Comparison of ENCODE assay signal across 27 mouse cellular contexts in genomic region chr6:134846308-134846707, GRCm38 (mm10). TPM values are rescaled to one million over a fixed set of nuclear protein-coding genes. Genes with fewer than 3 reads are reported as not detected.
DNase-seq lines count a peak whose midpoint lies in the region; ATAC-seq and TF ChIP-seq lines count a peak whose summit lies in the region.
"Had no signal": no experiment of that assay in that cellular context is flagged by ENCODE, and none has a peak within 500 bp of the region (broad histone marks: within the 10 kb centered on the region; RNA-seq: fewer than 3 reads in every experiment).

No protein-coding gene starts in this region.

- H3K9me3 ChIP-seq in intestine, embryonic 15.5 days: no peaks in the 10 kb centered on the region
- H3K9me3 ChIP-seq in intestine, postnatal 0 days (ENCODE audit: control insufficient read depth): no peaks in the 10 kb centered on the region
- H3K9me3 ChIP-seq in stomach, embryonic 15.5 days: no peaks in the 10 kb centered on the region
- H3K9me3 ChIP-seq in stomach, postnatal 0 days (ENCODE audit: control insufficient read depth, low read length): no peaks in the 10 kb centered on the region
- H3K9me3 ChIP-seq: embryonic facial prominence, embryonic 12.5 days; heart, embryonic 13.5 days; kidney, embryonic 15.5 days; limb, embryonic 13.5 days; midbrain, embryonic 12.5 days; neural tube, embryonic 13.5 days had no signal

- no peaks in the 10 kb centered on the region for H3K4me1 ChIP-seq in intestine, embryonic 15.5 days (replicated peaks)
- H3K4me1 ChIP-seq in intestine, postnatal 0 days (replicated peaks; ENCODE audit: control insufficient read depth, insufficient read depth, low read length): no peaks in the 10 kb centered on the region
- no peaks in the 10 kb centered on the region for H3K4me1 ChIP-seq in stomach, embryonic 15.5 days
- no peaks in the 10 kb centered on the region for H3K4me1 ChIP-seq in stomach, postnatal 0 days (replicated peaks; ENCODE audit: control insufficient read depth, insufficient read depth)
- H3K4me1 ChIP-seq: embryonic facial prominence, embryonic 12.5 days; heart, embryonic 13.5 days; kidney, embryonic 15.5 days; limb, embryonic 13.5 days; midbrain, embryonic 12.5 days; neural tube, embryonic 13.5 days had no signal

- no peak overlapping the region for H3K9ac ChIP-seq in intestine, embryonic 15.5 days
- no peak overlapping the region for H3K9ac ChIP-seq in intestine, postnatal 0 days (ENCODE audit: low read depth, low read length)
- no peak overlapping the region for H3K9ac ChIP-seq in stomach, embryonic 15.5 days
- no peak overlapping the region for H3K9ac ChIP-seq in stomach, postnatal 0 days (ENCODE audit: low read length)
- H3K9ac ChIP-seq: embryonic facial prominence, embryonic 12.5 days; heart, embryonic 13.5 days; kidney, embryonic 15.5 days; limb, embryonic 13.5 days; midbrain, embryonic 12.5 days; neural tube, embryonic 13.5 days had no signal

- 83% methylated on average over 6 of the region's 6 CpGs for WGBS in intestine, embryonic 15.5 days
- WGBS in intestine, postnatal 0 days: 78% methylated on average over 6 of the region's 6 CpGs
- WGBS in stomach, embryonic 15.5 days: 87% methylated on average over 6 of the region's 6 CpGs
- 86% methylated on average over 6 of the region's 6 CpGs for WGBS in stomach, postnatal 0 days

- no peak overlapping the region for H3K4me2 ChIP-seq in intestine, embryonic 15.5 days (replicated peaks)
- H3K4me2 ChIP-seq in intestine, postnatal 0 days (replicated peaks; ENCODE audit: low read depth): no peak overlapping the region
- H3K4me2 ChIP-seq in stomach, embryonic 15.5 days: no peak overlapping the region
- no peak overlapping the region for H3K4me2 ChIP-seq in stomach, postnatal 0 days (replicated peaks; ENCODE audit: low read depth)
- H3K4me2 ChIP-seq: embryonic facial prominence, embryonic 12.5 days; heart, embryonic 13.5 days; kidney, embryonic 15.5 days; limb, embryonic 13.5 days; liver, embryonic 11.5 days; midbrain, embryonic 12.5 days; neural tube, embryonic 13.5 days had no signal

- H3K36me3 ChIP-seq in intestine, embryonic 15.5 days: 0 out of 2 replicates have a peak, but pooled peaks cover 2% of the 10 kb centered on the region
- H3K36me3 ChIP-seq in intestine, postnatal 0 days (ENCODE audit: control insufficient read depth, insufficient read depth): peaks cover 23% of the 10 kb centered on the region; the same call in 1 of the 2 replicates
- H3K36me3 ChIP-seq in stomach, embryonic 15.5 days: no peaks in the 10 kb centered on the region
- H3K36me3 ChIP-seq in stomach, postnatal 0 days (ENCODE audit: control insufficient read depth, insufficient read depth, low read length): peaks cover 4% of the 10 kb centered on the region; the same call in 1 of the 2 replicates
- H3K36me3 ChIP-seq: embryonic facial prominence, embryonic 12.5 days; midbrain, embryonic 12.5 days had no signal

- no peak for TF ChIP-seq CTCF in intestine, postnatal 0 days (IDR thresholded peaks at IDR 0.05; ENCODE audit: low read depth)
- TF ChIP-seq CTCF in stomach, postnatal 0 days (IDR thresholded peaks at IDR 0.05; ENCODE audit: low read depth): no peak
- TF ChIP-seq CTCF in layer of hippocampus, adult 2 months (conservative IDR thresholded peaks at IDR 0.05): no peak

- peak; percentile 59 for DNase-seq in heart, adult 11 months
- no peak for DNase-seq in heart, adult 18-20 months
- DNase-seq in stomach, postnatal 0 days (ENCODE audit: low spot score): no peak
- DNase-seq in adrenal gland, postnatal 36 days: peak; percentile 47 to 53
- no peak for DNase-seq in layer of hippocampus, adult 2 months (ENCODE audit: low spot score in 2 of 2)
- DNase-seq: cerebellum, adult 11 months; cerebellum, adult 9-10 months; cerebellum, postnatal 36 days; gastrocnemius, adult 2 months; gastrocnemius, postnatal 36 days; heart, postnatal 10 days; lung, postnatal 36 days; right cerebral cortex, adult 18-20 months; spleen, adult 18-20 months had no signal

- H3K4me3 ChIP-seq in intestine, embryonic 15.5 days (replicated peaks): no peak overlapping the region
- H3K4me3 ChIP-seq in intestine, postnatal 0 days (ENCODE audit: low read depth, low read length): no peak overlapping the region
- H3K4me3 ChIP-seq in stomach, embryonic 15.5 days (replicated peaks): no peak overlapping the region
- H3K4me3 ChIP-seq in stomach, postnatal 0 days (ENCODE audit: low read depth, low read length): no peak overlapping the region
- no peak overlapping the region for H3K4me3 ChIP-seq in layer of hippocampus, adult 2 months
- H3K4me3 ChIP-seq: embryonic facial prominence, embryonic 12.5 days; gastrocnemius, adult 2 months; heart, embryonic 13.5 days; kidney, embryonic 15.5 days; limb, embryonic 13.5 days; midbrain, embryonic 12.5 days; neural tube, embryonic 13.5 days had no signal

- H3K27me3 ChIP-seq in intestine, embryonic 15.5 days (replicated peaks): no peaks in the 10 kb centered on the region
- no peaks in the 10 kb centered on the region for H3K27me3 ChIP-seq in intestine, postnatal 0 days (replicated peaks; ENCODE audit: control insufficient read depth, insufficient read depth, low read length)
- no peaks in the 10 kb centered on the region for H3K27me3 ChIP-seq in stomach, embryonic 15.5 days (replicated peaks)
- H3K27me3 ChIP-seq in stomach, postnatal 0 days (ENCODE audit: control insufficient read depth, insufficient read depth, low read length): no peaks in the 10 kb centered on the region
- H3K27me3 ChIP-seq: embryonic facial prominence, embryonic 12.5 days; heart, embryonic 13.5 days; kidney, embryonic 15.5 days; limb, embryonic 13.5 days; midbrain, embryonic 12.5 days; neural tube, embryonic 13.5 days had no signal

- peak; percentile 52; the same call in 1 of the 2 replicates for ATAC-seq in intestine, embryonic 15.5 days
- ATAC-seq in intestine, postnatal 0 days: no peak
- 0 out of 2 replicates have a peak, but pooled peaks have one; percentile 18 for ATAC-seq in stomach, embryonic 15.5 days (ENCODE audit: insufficient read depth, low FRiP score, low read depth)
- ATAC-seq in stomach, postnatal 0 days (ENCODE audit: low FRiP score, low TSS enrichment): no peak
- ATAC-seq: CD4-positive, CD25-positive, alpha-beta regulatory T cell, adult 4 months; forebrain, embryonic 14.5 days; intestine, embryonic 16.5 days had no signal

- H3K27ac ChIP-seq in intestine, embryonic 15.5 days: no peak overlapping the region
- no peak overlapping the region for H3K27ac ChIP-seq in intestine, postnatal 0 days (ENCODE audit: low read depth, low read length)
- H3K27ac ChIP-seq in stomach, embryonic 15.5 days: no peak overlapping the region
- no peak overlapping the region for H3K27ac ChIP-seq in stomach, postnatal 0 days (replicated peaks)
- no peak overlapping the region for H3K27ac ChIP-seq in layer of hippocampus, adult 2 months
- H3K27ac ChIP-seq: embryonic facial prominence, embryonic 12.5 days; gastrocnemius, adult 2 months; heart, embryonic 13.5 days; kidney, embryonic 15.5 days; limb, embryonic 13.5 days; midbrain, embryonic 12.5 days; neural tube, embryonic 13.5 days had no signal

- TF ChIP-seq EP300 in stomach, postnatal 0 days (optimal IDR thresholded peaks at IDR 0.05): no peak

RNA-seq across cellular contexts. Expression of gene Crebl2, which starts 16.4 kb away (rescaled TPM):
- 10 to 100 TPM; 13.3 to 15.7 TPM for total RNA-seq in heart, adult 18-20 months (2021)
- 3.6 and 3.7 TPM in 2 replicates for polyA plus RNA-seq in intestine, embryonic 15.5 days (2015; fragmentation: Nextera tagmentation; extraction: Ambion mirVana)
- polyA plus RNA-seq in intestine, postnatal 0 days (2015; fragmentation: Nextera tagmentation; extraction: Ambion mirVana): 4.6 and 4.9 TPM in 2 replicates
- 3.6 TPM in 2 replicates for polyA plus RNA-seq in stomach, embryonic 15.5 days (2015; fragmentation: Nextera tagmentation; extraction: Ambion mirVana)
- 4.3 and 4.7 TPM in 2 replicates for polyA plus RNA-seq in stomach, postnatal 0 days (2015; fragmentation: Nextera tagmentation; extraction: Ambion mirVana)
- total RNA-seq in adrenal gland, postnatal 36 days (2021): 10 to 100 TPM; 30.0 to 35.0 TPM
- 10 to 100 TPM; 39.6 to 40.9 TPM for total RNA-seq in layer of hippocampus, adult 2 months (2021)

RNA-seq across cellular contexts. Expression of gene Gpr19, which starts 52.1 kb away (rescaled TPM):
- 1 to 10 TPM; 3.9 to 5.0 TPM for total RNA-seq in heart, adult 18-20 months (2021)
- polyA plus RNA-seq in intestine, embryonic 15.5 days (2015; fragmentation: Nextera tagmentation; extraction: Ambion mirVana): 10.4 and 10.6 TPM in 2 replicates
- polyA plus RNA-seq in intestine, postnatal 0 days (2015; fragmentation: Nextera tagmentation; extraction: Ambion mirVana): 6.5 and 7.3 TPM in 2 replicates
- polyA plus RNA-seq in stomach, embryonic 15.5 days (2015; fragmentation: Nextera tagmentation; extraction: Ambion mirVana): 9.8 and 12.6 TPM in 2 replicates
- polyA plus RNA-seq in stomach, postnatal 0 days (2015; fragmentation: Nextera tagmentation; extraction: Ambion mirVana): 6.6 and 6.9 TPM in 2 replicates
- 1 to 10 TPM; 5.7 to 6.9 TPM for total RNA-seq in adrenal gland, postnatal 36 days (2021)
- 10 to 100 TPM; 22.0 to 27.4 TPM for total RNA-seq in layer of hippocampus, adult 2 months (2021)

RNA-seq across cellular contexts. Expression of gene Dusp16, which starts 53.9 kb away (rescaled TPM):
- 10 to 100 TPM; 20.7 to 23.8 TPM for total RNA-seq in heart, adult 18-20 months (2021)
- 13.0 and 13.9 TPM in 2 replicates for polyA plus RNA-seq in intestine, embryonic 15.5 days (2015; fragmentation: Nextera tagmentation; extraction: Ambion mirVana)
- 6.7 and 8.4 TPM in 2 replicates for polyA plus RNA-seq in intestine, postnatal 0 days (2015; fragmentation: Nextera tagmentation; extraction: Ambion mirVana)
- polyA plus RNA-seq in stomach, embryonic 15.5 days (2015; fragmentation: Nextera tagmentation; extraction: Ambion mirVana): 15.6 and 15.7 TPM in 2 replicates
- 8.6 and 10.6 TPM in 2 replicates for polyA plus RNA-seq in stomach, postnatal 0 days (2015; fragmentation: Nextera tagmentation; extraction: Ambion mirVana)
- 10 to 100 TPM; 24.0 to 26.6 TPM for total RNA-seq in adrenal gland, postnatal 36 days (2021)
- 1 to 10 TPM; 8.6 to 8.9 TPM for total RNA-seq in layer of hippocampus, adult 2 months (2021)

Comparison
In these comparisons a context has a peak if more than half of its experiments do, and no peak if none do; other contexts are left out.
1. DNase-seq: peak in heart, adult 11 months (single experiment) and adrenal gland, postnatal 36 days (2 of 2); none in heart, adult 18-20 months (0 of 2), stomach, postnatal 0 days (single experiment) and layer of hippocampus, adult 2 months (0 of 2).
2. ATAC-seq: peak in intestine, embryonic 15.5 days (single experiment) and stomach, embryonic 15.5 days (single experiment); none in intestine, postnatal 0 days (single experiment) and stomach, postnatal 0 days (single experiment).